Mouse (Mus musculus): ENCODE data around the gene Ddb1. TPM values are rescaled to one million over a fixed set of nuclear protein-coding genes. Genes with fewer than 3 reads are reported as not detected.

The Ddb1 gene
- polyA plus RNA-seq (2012): 21.0 and 21.3 TPM in 2 replicates

DNA sequence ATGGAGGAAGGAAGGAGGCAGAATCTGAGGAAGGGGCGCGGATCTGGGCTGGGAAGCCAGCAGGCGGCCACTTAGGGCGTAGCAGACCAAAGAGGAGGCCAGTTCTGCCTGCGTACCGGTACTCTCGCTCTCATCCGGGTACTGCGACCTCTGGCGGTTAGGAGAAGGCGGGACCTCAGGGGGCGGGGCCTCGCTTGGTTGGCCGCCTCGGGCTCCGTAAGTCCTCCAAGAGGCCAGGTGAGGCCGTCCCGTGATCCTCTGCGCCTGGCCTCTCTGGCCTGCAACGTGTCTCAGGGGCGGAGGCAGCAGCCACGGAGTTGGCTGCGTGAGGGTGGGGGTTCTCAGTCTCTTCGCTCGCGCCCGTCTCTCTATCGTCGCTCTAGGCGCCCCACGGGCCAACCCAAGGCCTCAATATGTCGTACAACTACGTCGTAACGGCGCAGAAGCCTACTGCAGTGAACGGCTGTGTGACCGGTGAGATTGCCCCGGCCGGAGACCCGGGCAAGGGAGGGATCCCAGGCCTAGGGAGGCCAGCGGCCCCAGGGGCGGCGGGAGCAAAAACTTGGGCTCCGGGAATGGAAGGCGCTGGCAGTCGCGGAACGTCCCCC lies at the start of gene Ddb1, which contains the start of gene Tkfc:
TSS of gene Ddb1 (plus strand) at position 35 of the 608 bp plus-strand sequence.
TSS of gene Tkfc (minus strand) at position 362 of the 608 bp plus-strand sequence.
- no peak for TF ChIP-seq GATA1 (IDR thresholded peaks at IDR 0.05; ENCODE audit: low read length)

DNA sequence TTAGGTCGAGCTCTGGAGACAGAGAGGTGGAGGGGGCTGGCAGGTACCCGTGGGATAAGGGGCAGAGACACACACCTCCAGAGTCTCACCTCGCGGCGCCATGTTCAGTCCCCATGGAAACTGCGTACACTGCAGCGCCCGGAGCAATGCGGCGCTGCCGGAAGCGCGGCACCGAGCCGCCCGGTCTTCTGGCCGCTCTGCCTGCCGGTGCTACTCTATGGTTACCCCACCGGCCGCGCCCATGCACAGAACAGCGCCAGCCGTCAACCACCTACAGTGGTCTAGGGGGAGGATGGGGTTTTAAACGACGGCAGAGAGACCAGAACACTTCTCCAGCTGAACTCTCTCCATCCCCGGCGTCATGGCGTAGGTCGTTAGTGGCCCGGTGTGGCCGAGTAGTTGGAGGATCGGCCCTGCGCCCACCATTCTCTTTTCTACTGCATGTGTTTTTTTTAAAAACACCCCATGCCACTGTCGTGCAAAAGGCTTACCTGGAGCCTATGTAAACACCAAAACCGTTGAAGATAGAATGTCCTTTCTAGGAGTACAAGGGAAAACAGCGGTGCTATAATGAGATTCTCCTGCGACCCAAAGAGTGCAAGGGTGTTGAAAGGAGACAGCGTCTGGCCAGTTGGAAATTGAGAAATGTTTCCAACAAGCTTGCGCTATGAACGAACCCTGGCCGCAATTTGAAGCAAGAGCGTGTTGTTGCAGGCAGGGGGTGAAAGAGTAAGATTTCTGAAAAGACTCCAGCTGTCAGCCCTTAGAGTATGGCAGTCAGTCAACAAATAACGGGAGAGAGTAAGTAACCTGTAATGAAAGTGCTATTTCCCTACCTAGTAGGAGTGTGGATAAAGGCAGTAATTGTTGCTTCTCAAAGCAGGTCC lies 49.3 kb upstream of the Ddb1 start, which contains the start of gene Tmem216:
TSS of gene Tmem216 (minus strand) at position 615 of the 887 bp plus-strand sequence.
- TF ChIP-seq GATA1 (IDR thresholded peaks at IDR 0.05; ENCODE audit: low read length): no peak

DNA sequence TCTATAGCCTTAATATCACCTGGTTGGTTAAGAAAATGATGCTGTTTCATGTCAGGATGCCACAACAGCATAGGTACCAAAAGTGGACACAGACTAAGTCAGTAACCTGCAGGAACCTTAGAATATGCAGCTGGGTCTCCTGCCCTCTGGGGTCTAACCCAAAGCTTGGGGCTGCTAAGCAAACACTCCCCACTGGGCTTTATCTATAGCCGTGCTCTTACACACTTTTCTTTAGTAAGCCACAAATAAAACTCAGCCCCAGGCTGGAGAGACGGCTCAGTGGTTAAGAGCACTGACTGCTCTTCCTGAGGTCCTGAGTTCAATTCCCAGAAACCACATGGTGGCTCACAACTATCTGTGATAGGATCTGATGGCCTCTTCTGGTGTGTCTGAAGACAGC lies 48.1 kb upstream of the Ddb1 start:
- TF ChIP-seq GATA1 (IDR thresholded peaks at IDR 0.05; ENCODE audit: low read length): no peak

DNA sequence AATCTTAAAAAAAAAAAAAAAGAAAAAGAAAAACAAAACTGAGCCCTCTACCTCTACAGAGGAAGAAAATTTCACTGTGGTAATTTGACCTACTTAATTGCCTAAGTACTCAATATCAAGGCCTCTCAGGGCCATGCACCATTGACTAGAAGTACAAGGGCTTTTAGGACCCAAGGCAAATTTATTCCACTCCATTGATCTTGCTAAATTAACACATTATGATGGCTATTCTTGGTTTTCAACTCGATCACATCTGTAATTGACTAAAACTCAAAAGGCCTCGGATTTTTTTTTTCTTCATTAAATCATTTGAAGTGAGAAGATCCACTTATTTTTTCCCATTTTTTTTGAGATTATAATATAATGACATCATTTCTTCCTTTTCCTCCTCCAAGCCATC lies 47.7 kb upstream of the Ddb1 start:
- TF ChIP-seq GATA1 (IDR thresholded peaks at IDR 0.05; ENCODE audit: low read length): no peak

DNA sequence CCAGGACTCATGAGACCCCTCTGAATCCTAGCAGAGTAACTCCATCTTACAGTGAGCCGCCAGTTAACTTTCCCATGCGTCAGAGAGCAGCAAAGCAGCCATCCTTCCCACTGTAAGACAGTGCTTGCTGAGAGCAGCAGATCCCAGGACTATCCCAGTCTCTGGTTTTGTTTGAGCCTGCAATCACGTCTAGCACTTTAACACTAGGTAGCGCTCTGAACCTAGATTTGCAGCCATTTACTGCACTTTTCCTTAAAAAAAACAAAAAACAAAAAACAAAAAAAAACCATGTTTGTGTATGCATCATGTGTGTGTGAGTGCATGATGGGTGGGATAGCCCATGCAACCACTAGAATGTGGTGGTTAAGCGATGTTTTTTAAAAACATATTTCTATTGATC lies 45.0 kb upstream of the Ddb1 start:
- TF ChIP-seq GATA1 (IDR thresholded peaks at IDR 0.05; ENCODE audit: low read length): no peak

DNA sequence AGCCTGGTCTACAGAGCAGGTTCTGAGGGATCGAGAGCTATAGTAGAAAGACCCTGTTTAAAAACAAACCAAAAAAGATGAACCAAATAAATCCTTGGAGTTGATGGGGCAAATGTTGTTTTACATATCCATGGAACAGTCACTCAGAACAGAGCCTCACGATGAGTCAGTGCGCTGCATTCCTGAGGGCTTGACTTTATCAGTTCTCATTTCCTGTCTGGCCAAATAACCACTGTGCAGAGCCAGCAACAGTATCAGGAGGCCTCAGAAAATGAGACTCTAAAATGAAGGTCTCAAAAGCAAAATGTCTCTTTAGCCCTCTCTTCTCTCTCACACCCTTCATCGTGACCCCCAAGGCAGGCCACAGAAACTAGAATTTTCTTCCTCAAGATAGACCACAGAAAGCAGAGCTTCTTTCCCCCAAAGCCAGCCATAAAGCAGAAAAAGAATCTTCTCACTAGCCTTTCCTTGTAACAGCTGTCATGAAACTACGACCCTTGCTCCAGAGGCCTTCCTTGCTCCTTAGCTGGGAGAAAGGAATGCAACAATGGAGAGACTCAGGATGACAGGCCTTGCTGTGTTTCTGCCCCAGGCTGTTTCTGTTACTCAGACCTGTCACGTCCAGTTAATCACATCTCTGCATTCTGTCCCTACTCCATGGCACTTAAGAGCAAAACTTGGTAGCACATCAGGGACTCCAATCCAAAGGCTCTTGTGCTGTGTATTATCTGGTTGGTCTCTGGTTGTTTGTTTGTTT lies 43.4 kb upstream of the Ddb1 start:
- TF ChIP-seq GATA1 (IDR thresholded peaks at IDR 0.05; ENCODE audit: low read length): no peak

DNA sequence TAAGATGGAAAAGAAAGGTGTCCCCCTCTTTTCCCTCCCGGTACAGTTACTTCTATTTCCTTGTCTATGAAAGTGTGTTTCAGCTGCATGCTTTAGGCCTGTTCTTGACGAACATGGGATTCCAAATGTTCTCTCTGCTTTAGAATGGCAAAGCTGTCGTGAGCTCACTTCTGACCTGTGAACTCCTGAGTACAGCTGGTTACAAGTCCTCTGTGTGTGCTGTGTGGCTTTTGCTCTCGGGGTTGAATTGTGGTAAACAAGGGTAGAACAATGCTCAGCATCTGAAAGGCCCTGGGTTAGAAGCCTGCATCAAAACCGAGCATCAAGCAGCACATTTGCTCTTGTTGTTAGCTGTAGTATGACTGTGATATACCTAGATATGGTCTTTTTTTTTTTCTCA lies 42.8 kb upstream of the Ddb1 start:
- TF ChIP-seq GATA1 (IDR thresholded peaks at IDR 0.05; ENCODE audit: low read length): no peak

DNA sequence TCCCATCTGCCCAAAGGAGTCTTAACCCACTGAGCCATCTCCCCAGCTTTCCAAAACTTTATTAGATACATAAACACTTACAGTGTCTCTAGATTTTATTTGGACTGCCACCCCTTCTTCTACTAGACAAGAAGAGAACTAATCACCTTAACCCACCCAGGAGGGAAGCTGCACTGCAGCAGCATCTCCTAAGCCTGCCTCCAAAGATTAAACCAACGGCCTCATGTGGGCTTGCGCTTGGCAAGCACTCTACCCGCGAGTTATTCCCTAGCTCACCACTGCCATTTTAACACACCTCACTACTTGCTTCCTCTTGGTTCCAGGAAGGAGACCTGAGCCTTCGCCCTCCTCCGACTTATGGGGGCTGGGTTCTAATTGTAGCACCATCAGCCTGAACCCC lies 40.8 kb upstream of the Ddb1 start:
- no peak for TF ChIP-seq GATA1 (IDR thresholded peaks at IDR 0.05; ENCODE audit: low read length)

DNA sequence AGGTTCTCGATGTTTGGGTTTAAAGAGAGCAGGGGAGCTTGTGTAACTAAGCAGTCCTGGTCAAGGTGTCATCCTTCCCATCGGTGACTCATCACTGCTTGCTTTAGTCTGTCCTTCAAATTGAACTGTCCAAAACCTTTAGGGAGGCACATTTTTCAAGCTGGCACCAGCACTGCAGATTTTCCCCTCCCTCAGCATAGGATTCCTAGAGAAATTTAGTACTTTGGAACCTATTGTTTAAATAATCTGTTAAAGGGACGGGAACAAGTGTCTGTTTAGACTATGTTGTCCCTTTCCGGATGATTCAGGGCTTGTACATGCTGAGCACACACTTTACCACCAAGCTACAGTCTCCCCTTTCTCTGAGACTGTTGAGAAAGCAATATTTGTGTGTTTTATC lies 39.9 kb upstream of the Ddb1 start:
- no peak for TF ChIP-seq GATA1 (IDR thresholded peaks at IDR 0.05; ENCODE audit: low read length)

DNA sequence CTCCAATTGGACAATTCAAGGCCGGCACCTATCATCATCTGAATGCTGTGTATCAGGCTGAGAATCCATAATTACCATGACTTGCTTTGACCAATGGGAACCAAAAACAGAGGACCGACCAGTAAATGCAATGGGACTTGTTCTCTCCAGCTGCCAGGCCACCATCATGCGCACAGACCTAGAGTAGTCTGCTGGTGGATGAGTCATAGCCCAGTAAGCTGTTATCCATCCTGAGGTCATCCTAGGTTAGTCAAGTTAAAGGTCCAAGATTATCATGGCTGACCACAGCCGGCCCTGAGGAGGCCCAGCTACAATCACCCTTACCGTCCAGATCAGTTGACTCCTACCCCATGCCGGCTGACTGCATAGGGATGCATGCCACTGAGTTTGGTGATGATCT lies 35.5 kb upstream of the Ddb1 start:
- TF ChIP-seq GATA1 (IDR thresholded peaks at IDR 0.05; ENCODE audit: low read length): no peak

DNA sequence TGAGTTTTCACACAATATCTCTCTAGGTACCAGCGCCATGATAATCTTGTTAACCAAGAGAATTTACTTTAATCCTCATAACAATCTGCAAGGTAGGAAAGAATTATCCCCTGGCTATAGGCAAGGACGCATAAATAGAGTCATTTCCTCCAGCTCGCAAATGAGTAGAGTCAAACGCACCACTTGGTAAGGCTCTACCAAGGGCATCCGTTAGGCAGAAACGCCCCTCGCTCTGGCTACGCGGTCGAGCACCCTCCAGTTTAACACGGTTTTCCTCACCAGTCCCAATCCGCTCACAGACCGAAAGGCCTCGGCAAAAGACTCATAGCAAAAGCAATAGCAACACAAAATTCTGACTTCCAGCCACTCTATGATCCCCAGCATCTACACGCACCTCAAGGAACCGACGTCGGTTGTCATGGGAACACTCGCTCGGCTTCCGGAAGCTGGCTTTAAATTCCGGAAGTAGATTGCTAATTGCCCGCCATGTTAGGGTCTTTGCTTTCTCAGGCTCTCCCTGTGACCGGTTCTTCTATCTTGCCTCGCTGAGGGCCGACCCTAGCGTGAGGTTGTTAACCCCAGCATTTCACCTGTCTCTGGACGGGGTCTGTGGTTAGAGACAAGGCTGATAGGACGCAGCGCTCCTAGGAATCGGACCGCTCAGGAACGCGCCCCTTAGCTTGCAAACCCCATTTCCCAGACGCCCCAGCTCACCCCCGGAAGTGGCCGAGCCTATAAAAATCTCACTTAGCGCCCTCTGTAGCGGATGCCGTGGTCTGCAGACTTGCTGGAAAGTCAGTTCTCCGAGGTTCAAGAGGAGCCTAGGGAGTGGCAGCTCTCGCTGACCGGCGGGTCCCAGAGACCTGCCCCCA lies 28.2 kb upstream of the Ddb1 start, which contains the start of the genes Cyb561a3 and Tmem138:
TSS of gene Cyb561a3 (plus strand) at position 483 of the 872 bp plus-strand sequence.
TSS of gene Tmem138 (minus strand) at position 673 of the 872 bp plus-strand sequence.
- TF ChIP-seq GATA1 (IDR thresholded peaks at IDR 0.05; ENCODE audit: low read length): no peak

DNA sequence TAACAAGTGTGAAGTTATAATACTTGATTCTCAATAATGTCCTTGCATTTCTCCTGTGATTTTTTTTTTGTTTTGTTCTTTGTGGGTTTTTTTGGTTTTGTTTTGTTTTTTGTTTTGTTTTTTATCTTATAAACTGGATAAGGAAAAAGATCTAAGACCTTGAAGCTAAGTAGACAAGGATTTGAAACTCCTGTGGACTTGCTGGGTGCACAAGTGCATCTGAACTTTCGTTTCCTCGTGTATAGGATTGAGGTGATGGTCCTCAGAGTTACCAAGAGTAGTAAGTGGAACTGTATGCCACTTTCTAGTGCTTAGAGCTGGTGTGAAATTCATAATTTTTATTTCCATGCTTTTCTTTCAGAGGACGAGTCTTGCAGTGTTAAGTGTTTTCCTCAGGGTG lies 25.0 kb upstream of the Ddb1 start:
- no peak for TF ChIP-seq GATA1 (IDR thresholded peaks at IDR 0.05; ENCODE audit: low read length)

DNA sequence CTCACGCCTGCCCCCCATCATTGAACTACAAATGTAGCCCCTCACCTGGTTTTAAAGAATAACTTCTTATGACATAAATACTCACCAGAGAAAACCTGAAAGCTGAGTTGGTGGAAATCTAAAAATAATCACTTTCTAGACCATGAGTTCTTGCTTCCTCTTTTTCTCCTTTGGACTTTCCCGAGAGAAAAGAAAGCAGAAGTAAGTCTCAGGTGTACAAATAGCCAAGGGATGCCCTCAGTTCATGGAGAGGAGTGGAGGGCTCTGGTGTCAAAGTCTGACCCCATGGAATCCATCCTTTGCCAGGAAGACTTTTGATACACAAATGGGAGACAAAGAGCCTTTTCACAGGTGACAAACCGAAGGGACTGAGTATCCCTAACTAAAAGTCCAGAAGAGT lies 24.4 kb upstream of the Ddb1 start:
- TF ChIP-seq GATA1 (IDR thresholded peaks at IDR 0.05; ENCODE audit: low read length): no peak

DNA sequence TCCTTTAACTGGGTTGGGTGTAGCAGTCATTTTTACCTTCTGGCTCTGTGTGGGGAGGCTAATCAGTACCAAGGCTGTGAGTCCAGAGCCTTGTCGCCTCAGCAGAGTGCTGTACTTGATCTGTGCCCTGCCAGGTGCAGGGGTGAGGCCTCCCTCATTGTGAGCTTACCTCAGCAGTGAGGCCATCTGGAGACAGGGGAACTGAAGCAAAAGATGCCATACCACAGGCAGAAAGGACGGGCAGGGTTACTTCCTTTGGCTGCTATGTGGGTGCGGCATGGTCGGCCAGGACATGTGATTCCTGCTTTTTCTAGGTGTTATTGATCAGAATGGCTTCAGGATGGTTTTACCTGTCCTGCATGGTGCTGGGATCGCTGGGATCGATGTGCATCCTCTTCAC lies 23.1 kb upstream of the Ddb1 start:
- no peak for TF ChIP-seq GATA1 (IDR thresholded peaks at IDR 0.05; ENCODE audit: low read length)
